Mouse (Mus musculus): ENCODE measurements around the gene Clca3a2.
"Not testable (repeated sequence)": the region's sequence is repeated elsewhere in the genome, so short reads cannot be mapped to it uniquely, and the experiment has no call there.

Clca3a2 gene

DNA sequence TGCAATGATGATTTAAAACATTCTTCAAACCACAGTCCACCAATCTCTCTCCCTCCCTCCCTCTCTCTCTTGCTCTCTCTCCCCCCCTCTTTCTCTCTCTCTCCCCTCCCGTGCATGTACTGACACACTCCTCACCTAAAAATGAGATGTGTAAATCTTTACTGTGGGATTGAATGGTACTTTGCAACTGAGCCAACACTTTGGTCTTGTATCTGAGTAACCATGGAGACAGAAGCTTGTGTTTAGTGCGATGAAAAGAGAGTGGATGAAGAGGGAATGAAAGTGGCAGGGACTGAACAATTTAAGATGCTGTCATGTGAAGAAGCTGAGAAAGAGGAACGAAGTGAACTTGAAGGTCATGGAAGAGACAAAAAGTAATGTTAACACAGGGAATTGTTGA, 71.6 kb downstream of the Clca3a2 start:
- not testable (repeated sequence) for DNase-seq (ENCODE audit: low read depth)

Measured in 416B (cell line).